Mouse (Mus musculus) urinary bladder, postnatal 4 days (tissue): ENCODE data around the gene Mamdc4.

Experiments
- DNase-seq, 2 experiments: peaks; one replicate each; pipeline ENCODE4 v3.0.0; 2021 to 2022; ENCODE audit warnings: low spot score in 2 of 2

Mamdc4 gene

DNA sequence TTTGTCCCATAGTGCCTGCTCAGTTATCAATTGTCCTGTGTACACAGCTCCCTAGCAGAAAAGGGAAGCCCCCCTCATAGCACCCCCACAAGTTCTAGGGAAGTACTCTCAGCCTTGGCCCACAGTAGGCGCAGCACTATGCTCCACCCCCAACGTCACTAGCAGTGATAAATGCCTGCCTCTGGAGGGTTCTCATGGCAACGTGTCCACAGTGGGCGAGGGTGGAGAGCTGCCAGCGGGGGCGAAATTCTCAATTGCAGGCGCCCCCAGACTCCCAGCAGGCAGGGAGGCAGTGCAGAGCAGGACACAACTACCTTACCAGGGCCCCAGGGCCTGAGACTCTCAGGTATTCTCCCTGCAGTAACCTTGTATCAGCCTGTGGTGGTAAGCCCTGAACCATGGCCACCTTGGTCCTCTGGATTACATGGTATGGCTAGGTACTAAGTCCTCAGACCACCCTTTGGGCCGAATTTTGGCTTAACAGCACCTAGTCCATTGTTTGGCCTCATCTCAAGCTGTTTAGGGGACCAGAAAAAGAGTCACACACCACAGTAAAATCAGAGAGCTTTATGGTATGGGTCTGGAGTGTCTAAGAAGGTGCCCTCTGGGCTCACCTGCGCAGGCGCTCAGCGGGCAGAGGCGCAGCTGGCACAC, 7.9 kb upstream of the Mamdc4 start:
- DNase-seq: no peak

DNA sequence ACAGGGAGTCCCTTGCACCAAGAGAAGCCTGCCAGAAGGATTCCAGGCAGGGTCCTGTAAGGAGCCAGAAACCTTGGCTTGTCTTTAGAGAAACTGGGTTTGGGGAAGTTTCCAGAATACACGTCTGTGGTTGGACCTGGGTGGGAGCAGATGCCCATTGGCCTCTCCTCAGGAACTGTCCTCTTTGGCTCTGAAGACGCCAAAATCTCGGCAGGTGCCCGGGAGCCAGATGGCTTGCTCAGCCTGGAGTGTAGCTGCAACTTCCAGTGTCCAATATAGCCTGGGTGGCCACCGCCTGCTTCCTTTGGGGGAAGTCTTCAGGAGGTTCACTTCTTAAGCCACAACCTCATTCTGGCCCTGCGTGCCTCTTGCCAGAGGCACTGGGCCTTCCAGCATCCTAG, 7.3 kb upstream of the Mamdc4 start:
- DNase-seq: no peak

DNA sequence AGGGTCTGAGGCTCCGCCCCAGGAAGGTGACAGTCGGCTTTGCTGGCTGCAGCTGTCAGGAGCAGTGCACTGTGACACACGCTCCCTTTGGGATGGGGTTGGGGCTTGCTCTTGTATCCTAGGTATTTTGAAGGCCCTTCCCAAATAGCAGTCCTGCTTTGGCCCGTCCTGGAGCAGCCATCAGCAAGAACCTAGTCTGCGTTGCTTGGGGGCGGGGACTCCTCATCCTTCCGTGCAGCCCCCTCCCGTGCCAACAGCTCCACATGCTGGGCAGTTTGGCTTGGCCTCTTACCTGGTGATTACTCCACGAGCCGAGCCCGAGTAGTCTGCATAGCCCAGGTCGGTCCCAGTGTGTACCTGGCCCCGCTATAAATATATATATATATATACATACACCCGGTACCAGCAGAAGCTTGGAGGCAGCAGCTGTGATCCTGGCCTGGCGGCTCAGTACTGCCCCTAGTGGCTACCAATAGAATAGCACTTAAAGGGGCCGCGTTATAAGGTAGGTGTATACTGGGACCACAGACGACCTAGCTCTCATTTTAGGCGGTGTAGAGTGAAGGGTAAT, 6.7 kb upstream of the Mamdc4 start, which contains the start of gene Ajm1:
Ajm1 (minus strand) TSS at position 464 of the 571 bp plus-strand sequence.
- DNase-seq: no peak

DNA sequence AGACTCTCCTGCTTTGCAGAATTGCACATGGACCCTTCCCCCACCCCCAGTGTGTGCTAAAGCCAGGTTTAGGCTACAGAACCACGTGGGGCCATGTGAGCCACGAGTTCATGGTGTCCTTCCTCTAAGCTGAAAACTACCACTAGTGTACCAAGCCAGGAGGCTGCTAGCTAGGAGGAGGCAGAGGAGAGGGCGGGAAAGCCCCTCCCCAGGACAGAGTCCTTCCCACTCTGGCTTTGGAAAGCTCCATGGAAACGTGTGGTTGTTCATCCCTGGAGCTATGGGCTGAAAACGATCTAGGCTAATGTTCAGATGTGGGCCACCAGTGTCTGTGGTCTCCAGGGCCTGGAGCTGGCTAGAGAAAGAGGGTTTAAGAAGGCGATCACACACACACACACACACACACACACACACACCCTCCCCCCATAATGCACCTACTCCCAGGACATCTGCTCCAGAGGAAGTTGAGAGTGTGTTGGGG, 6.0 kb upstream of the Mamdc4 start:
- DNase-seq: no peak

DNA sequence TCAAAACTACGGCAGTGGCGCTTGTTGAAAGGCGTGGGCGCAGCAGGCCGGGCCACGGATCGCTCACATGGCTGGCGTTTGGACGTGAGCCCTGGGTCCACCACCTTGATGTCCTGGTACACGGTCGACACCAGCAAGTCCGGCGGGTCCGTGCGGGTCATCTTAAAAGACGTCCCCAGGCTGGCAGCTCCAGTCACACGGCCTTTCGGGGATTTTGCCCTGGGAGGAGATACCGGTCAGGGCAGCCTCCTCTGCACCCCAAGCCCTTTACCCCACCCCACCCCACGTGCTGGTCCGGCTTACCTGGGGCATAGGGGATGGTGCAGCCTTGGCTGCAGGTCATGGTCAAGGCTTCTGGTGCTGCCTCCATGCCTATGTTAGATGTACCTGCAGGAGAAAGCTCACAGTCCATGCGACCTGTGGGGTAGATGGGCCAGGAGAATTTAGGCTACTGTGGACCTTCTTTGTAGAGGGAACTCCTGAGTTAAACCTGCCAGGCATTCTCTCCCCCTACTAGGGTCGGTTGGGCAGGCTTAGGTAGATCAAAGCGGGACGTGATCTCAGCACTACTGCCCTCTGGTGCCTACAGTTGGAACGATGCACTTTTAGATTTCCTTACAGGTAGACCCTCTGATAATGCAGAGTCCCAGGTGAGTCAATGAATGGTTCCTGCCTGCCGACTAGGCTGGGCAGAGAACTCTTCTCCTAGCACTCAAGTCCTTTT, 5.3 kb upstream of the Mamdc4 start:
- no peak for DNase-seq

DNA sequence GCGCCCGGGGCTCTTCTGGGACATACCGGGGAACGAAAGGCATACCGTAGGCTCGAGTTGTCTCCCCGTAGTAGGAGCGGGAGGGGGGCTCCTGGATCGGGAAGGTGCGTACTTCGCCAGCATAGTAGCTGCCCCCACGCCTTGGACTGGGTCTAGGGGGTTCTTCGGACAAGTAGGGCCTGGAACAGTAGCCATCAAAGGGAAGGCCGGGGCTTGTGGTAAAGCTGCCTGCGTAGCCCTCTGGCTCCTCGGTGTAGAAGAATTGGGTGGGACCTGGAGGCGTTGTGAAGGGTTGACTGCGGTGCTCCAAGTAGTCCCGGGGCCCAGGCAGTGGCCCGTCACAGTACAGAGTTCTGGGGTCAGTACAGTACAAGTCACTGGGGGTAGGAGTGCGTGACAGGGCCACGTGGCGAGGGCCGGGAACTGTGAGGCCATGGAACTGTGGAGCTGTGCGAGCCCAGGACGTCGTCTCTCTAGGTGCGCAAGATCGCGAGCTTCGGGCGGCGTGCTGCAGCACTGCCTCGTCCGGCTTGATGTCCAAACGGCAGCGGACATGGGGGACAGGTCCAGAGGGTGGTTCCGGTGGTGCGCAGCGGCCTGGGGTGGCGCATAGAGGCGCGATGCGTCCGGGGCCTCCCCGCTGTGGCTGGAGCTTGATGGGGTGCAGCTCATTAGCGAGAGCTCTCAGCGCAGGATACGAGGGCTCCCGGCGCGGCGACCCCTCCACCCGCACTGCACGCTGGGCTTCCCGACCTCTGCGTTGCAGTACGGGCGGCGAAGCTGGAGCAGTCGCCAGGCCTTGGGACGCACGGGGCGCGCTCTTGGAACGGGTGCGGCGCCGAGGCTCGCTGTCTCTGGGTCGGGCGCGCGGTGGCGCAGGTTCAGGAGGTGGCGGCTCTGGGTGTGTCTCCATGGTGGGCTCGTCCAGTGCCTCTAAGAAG, 4.4 kb upstream of the Mamdc4 start:
- DNase-seq: no peak

DNA sequence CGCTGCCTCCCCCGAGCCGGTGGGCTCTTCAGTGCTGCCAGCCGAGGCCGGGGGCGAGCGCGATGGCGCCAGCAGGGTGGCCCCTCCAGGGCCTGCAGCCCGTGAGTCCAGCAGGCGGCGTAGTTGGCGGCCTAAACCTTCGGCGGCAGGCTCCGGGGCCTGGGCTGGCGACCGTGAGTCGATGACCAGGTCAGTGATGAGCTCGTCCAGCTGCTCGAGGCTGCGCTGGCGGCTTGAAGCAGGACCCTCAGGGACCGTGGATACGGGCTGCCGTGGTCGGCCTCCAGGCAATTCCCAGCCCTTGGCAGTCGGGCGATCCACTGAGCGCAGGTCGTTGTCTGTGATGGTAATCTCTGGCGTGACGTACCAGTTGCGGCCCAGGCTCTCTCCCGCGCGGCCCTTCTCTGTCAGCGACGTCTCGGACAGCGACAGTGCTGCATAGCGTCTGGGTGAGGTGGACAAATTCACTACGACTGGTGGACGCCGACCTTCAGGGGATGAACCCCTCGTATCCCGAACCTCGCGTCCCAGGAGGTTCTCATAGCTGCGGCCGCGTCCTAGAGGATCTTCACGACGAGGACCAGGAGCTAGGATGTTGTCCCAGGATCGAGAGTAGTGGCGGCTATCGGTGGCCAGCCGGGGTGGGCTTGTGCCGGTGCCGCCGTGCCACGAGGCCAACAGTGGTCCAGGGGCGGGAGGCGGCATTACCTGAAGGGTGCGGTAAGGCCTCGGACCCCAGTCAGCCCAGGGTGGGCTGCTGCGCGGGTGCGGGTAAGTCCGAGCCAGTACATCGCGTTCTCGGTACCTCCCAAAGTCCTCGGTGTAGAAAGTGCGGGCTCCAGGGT, 3.5 kb upstream of the Mamdc4 start:
- DNase-seq: no peak

DNA sequence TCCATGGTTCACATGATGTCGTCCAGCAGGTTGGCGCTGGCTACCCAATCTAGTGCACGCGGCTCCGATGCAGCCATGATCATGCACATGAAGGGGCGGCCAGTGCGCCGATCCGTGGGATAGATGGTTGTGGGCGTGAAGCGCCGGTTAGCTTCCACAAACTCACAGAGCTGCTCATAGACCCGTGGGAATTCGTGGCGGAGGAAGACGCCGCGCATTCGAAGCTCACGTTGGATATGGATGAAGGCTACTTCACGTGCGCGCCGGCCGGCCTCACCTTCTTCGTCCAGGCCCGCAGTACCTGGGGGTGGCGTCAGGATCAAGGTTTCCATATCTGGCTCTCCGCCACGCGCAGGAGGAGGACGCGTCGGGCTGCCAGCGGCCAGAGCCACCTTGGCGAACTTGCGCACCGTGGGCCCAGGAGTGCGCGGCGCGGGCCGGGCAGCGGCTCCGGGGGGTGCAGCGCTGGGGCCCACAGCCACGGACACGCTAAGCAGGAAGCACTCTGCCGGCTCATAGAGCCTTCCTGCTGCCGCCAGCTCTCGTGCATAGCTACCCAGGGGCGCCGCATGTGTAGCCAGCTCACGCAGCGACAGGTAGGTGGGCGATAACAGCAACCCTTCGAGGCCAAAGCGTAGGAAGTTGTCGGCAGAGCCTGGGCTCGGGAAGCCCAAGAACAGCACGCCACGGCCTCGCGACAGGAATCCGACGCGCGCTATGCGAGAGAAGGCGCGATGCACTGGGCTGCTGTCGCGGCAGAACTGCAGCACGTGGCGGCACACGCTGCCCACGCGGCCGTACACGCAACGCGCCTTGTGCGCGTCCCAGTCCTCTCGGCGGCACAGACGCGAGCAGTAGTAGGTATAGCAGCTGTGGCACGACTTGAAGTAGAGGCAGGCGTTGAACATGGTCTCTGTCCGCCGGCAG, 2.6 kb upstream of the Mamdc4 start:
- DNase-seq: no peak

DNA sequence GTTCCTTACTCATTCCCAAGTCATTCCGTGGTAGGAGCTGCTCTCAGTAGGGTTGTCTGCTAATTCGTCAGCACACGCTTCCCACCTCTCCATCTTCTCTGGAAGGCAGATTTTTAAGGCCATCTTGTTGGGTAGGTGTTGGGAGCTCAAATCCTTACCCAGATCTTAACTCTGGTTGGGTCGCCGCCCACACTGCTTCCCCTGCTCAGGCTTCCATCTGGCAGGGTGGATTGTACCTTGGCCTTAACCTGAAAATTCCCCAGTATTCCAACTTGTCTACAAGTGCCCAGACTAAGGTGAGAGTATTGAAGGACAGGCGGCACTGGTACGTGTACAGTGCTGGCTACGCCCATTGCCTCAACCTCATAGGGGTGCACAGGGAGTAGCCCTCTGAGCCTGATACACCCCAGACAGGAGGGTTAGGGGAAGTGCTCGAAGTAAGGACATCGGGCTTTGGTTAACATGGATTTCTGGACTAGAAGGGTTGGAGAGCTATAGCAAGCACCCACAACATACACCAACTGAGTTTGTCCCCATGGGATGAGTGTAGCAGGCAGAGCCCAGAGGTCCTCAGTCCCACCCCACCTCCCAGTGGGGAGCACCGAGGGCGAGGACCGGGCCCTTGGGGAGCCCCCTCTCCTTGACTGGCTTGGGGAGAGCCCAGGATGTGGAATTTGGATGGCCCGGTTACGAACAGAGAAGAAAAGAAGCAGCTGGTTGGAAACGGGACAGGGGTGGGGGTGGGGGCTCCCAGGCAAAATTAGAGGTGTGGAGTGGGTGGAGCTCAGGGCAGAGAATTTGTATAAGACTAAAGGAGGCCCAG, 1.6 kb upstream of the Mamdc4 start:
- no peak for DNase-seq

DNA sequence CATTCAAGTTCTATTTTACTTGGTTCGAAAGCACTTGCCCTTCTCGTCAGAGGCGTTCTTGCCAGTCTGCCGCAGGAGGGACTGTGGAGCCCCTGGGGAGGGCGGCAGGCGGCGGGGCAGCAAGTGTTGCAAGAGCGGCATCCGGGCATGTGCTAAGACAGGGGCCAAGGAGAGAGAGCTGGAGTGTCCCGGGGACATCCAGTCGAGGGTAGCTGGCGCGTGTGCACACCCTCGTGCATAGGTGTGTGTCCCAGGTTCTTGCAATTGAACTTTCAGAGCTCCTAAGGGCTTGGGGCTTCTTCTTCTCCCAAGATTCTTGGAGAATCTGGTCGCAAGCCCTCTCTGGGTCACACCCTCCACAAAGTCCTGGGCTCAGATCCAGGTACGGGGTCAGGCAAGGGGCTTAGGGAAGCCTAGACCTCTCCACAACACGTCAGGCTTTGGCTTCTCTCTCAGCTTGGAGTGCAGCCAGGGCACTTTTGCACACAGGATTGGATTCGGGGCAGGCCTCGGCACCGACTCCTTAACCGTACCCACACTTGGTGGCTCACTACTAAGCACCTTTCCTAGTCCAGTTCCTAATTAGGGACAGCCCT, 885 bp upstream of the Mamdc4 start:
- no peak for DNase-seq

DNA sequence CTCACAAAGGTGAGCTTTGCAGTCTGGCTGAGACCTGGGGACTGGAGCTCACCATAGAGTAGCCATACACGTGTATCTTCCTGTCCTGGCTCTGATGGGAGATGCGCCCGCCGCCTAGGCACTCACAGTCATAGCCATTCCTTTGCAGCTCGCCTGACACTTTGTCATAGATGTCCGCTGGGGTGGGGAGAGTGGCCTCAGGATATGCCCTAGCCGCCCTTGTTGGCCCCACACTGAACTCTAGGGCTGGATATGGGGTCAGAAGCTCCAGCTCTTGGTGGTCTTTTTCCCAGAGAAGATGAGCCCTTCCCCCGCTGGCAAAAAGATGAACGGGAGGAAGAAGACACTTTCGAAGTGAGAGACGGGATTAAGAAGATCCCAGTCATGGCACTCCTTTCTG, 509 bp downstream of the Mamdc4 start:
- no peak for DNase-seq

DNA sequence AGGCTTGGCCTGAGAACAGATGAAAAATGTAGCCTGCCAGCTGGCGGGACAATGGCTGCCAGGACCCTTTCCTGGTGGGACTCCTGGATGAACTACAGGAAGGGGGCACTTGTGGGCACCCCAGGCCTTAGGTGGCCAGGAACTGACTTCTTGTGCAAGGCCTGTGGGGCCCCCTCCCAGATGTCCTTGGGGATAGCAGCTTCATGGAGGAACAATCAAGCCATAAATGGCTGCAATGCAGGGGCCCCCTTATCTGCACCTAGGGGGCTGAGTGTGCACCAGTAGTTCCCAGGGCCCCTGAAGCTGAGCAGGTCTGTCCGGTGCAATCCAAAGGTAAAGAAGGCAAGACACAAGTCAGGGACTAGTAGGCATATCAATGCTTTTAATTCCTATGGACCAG, 1.6 kb downstream of the Mamdc4 start:
- DNase-seq: no peak

DNA sequence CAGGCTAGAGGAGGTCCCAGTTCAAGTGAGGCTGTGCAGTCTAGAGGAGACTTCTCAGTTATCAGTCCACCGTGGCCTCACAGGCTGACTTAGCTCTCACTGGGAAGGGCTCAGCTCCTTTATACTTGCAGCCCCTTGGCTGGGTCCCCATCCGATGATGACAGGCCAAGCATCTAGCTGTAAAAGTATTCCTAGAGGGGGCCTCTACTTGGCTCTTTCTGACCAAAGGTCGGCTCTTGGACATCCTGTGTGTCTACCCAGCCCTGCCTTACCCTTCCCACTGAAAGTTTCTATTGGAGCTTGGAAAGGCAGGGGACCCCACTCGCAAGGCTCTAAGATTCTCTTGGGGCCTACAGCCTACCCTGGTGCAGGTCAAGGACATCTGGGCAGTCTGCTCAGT, 3.4 kb downstream of the Mamdc4 start:
- DNase-seq: no peak

DNA sequence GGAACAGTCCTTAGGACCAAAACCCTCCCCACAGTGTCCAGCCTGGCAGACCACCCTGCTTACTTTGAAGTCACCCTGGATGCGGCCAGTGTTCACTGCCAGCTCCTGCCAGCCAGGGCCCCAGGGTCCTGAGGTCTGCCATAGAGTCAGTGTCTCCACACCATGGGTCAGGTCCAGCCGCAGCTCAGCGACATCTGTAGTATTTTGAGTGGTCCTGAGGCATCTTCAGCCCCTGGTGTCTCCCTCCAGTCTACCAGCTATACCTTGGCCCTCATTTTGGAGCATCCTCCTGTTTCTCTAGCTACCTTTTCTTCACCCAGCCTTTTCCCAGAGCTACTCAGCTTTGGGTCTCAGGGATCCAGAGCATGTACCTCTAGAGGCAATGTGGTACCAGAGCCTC, 5.3 kb downstream of the Mamdc4 start:
- DNase-seq: no peak

DNA sequence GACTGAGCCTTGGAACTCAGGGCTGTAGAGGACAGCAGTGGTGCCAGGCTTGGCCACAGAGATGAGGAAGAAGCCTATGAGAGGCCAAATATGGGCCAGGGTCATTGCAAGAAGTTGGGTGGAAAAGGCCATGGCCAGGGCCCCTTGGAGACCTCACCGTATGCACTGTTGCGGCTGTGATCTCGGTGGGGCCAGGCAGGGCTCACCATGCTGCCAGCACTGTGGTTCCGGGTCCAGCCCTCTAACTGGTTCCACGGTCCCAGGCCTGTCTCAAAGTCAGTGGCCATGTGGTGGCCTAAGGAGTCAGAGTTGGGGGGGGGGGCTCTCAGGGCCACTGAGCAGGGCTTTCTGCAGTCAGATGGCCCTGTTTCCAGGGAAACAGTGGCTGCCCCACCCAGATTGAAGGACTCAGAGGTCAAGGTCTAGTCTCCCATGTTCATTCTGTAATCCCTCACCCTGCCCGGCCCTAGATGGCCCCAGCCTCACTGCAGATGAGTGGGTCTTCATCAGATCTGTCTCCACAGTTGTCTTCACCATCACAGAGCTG, 6.1 kb downstream of the Mamdc4 start:
- DNase-seq: no peak

DNA sequence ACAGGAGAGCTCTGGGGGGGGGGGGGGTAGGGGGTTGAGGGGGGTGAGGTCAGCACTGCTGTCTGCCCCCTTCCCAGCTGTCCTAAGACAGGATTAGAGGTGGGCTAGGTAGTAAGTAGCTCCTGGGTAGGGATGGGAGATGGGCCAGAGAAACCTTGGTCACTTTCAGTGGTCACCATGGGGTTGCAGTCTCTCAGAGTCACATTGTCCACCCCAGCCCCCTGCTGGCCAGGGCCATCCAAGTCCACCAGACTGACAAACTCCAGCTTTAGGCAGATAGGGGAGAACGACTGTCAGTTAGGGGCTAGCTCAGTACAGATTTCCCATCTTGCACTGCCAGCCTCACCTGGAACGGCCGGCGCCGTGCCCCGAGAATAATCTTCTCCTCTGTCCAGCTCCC, 8.1 kb downstream of the Mamdc4 start:
- DNase-seq: no peak

DNA sequence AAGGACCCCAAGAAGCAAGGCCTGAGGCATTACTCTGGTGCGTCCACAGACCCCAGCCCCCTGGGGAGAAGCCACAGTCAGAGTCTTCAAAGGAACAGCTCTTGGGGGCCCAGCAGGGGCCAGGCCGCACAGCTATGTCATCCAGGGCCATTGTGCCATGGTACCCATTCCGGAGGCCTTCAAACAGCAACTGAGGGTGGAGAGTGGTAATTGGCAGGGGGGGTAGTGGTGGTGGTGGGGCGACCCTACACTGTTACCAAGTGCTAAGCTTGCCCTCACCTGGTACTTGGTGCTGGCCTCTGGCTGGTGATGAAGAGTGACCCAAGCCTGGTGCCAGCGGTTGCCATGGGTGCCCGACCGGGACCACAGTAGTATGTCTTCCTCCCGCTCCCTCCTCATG, 8.9 kb downstream of the Mamdc4 start:
- no peak for DNase-seq

DNA sequence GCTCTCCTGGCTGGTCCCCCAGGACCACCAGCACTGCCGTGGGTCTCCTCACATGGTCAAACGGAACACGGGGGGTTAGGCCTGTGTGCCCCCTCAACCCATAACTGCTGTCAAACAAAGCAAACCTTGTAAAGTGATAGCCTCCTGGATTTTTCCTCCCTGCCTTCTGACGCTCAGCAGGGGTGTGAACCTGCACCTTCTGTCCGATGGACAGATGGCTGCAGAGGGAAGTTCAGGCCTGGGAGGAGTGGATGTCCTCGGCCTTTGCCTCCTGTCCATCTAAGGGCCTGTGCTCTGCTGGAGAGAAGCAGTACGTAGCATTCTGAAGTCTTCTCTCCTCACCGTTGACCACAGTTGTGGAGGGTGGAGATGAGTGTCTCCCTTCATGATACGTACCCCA, 12.7 kb downstream of the Mamdc4 start:
- no peak for DNase-seq
